Mouse (Mus musculus) embryonic fibroblast, embryonic 13.5 days (primary cell): ENCODE measurements around the gene Ltbp4.

Experiments used
- CTCF ChIP-seq: IDR thresholded peaks from 2 replicates; pipeline ENCODE4 v1.5.1; 2011; ENCODE audit warnings: mild to moderate bottlenecking, control low read depth, low read length, moderate library complexity, borderline replicate concordance; ENCODE audit not compliant: insufficient read depth
- POLR2A ChIP-seq: IDR thresholded peaks from 2 replicates; pipeline ENCODE4 v1.6.1; 2011; ENCODE audit warnings: low read depth, mild to moderate bottlenecking, control low read depth, low read length, moderate library complexity

- TF ChIP-seq CTCF (no peak), POLR2A (no peak)
Observed at GRCm38 (mm10) chr7:27310306-27310705, 27.2 kb downstream of the Ltbp4 start.
